ENCODE assay signal across 12 mouse cellular contexts in genomic region chr16:18160514-18160913, GRCm38 (mm10). TPM values are rescaled to one million over a fixed set of nuclear protein-coding genes. Genes with fewer than 3 reads are reported as not detected.
DNase-seq lines count a peak whose midpoint lies in the region; ATAC-seq lines count a peak whose summit lies in the region.
"Had no signal": no experiment of that assay in that cellular context is flagged by ENCODE, and none has a peak within 500 bp of the region (broad histone marks: within the 10 kb centered on the region; RNA-seq: fewer than 3 reads in every experiment).

No protein-coding gene starts in this region.

- H3K4me3 ChIP-seq in hindbrain, embryonic 11.5 days (ENCODE audit: low read depth, low read length) = no peak overlapping the region
- no peak overlapping the region for H3K4me3 ChIP-seq in hindbrain, embryonic 10.5 days
- no peak overlapping the region for H3K4me3 ChIP-seq in intestine, embryonic 16.5 days (ENCODE audit: low read length)
- no peak overlapping the region for H3K4me3 ChIP-seq in intestine, embryonic 15.5 days (replicated peaks)
- H3K4me3 ChIP-seq: lung, embryonic 15.5 days had no signal

- no peak for DNase-seq in hindbrain, embryonic 11.5 days (ENCODE audit: low spot score)
- DNase-seq in hindbrain, embryonic 10.5 days (ENCODE audit: low spot score) = no peak
- DNase-seq in 3T3-L1 (ENCODE audit: low read depth, low spot score) = peak; percentile 83
- peak; percentile 85 for DNase-seq in fibroblast of lung, adult 2 months (ENCODE audit: low read depth)
- peak; percentile 73 for DNase-seq in layer of hippocampus, adult 9-11 months

- H3K4me1 ChIP-seq in hindbrain, embryonic 11.5 days (replicated peaks; ENCODE audit: control insufficient read depth, insufficient read depth, low read length) = no peaks in the 10 kb centered on the region
- H3K4me1 ChIP-seq in hindbrain, embryonic 10.5 days (replicated peaks) = peaks cover 60% of the 10 kb centered on the region
- H3K4me1 ChIP-seq in intestine, embryonic 16.5 days (ENCODE audit: control insufficient read depth, insufficient read depth, low read length) = peaks cover 32% of the 10 kb centered on the region
- H3K4me1 ChIP-seq in intestine, embryonic 15.5 days (replicated peaks) = peaks cover 28% of the 10 kb centered on the region

- 54% methylated on average over 7 of the region's 7 CpGs for WGBS in hindbrain, embryonic 11.5 days
- 66% methylated on average over 7 of the region's 7 CpGs for WGBS in hindbrain, embryonic 10.5 days
- WGBS in intestine, embryonic 16.5 days = 69% methylated on average over 7 of the region's 7 CpGs
- 72% methylated on average over 7 of the region's 7 CpGs for WGBS in intestine, embryonic 15.5 days

- 0 out of 2 replicates have a peak, but pooled peaks have one; percentile 16 for ATAC-seq in hindbrain, embryonic 11.5 days (ENCODE audit: low FRiP score)
- ATAC-seq in intestine, embryonic 16.5 days = no peak
- ATAC-seq in megakaryocyte progenitor cell, adult 5-6 weeks (replicated peaks; ENCODE audit: poor library complexity) = no peak
- ATAC-seq in intestine, embryonic 15.5 days = no peak

- H3K9ac ChIP-seq in hindbrain, embryonic 11.5 days (ENCODE audit: low read depth, low read length) = no peak overlapping the region
- no peak overlapping the region for H3K9ac ChIP-seq in intestine, embryonic 16.5 days (ENCODE audit: low read depth, low read length)
- no peak overlapping the region for H3K9ac ChIP-seq in intestine, embryonic 15.5 days
- H3K9ac ChIP-seq: lung, embryonic 15.5 days had no signal

- no peak overlapping the region for H3K27ac ChIP-seq in hindbrain, embryonic 11.5 days (ENCODE audit: low read depth, low read length)
- no peak overlapping the region; the same call in 1 of the 2 replicates for H3K27ac ChIP-seq in hindbrain, embryonic 10.5 days
- no peak overlapping the region for H3K27ac ChIP-seq in intestine, embryonic 16.5 days (ENCODE audit: low read length)
- H3K27ac ChIP-seq in intestine, embryonic 15.5 days = no peak overlapping the region
- H3K27ac ChIP-seq: lung, embryonic 15.5 days had no signal

- no peaks in the 10 kb centered on the region for H3K27me3 ChIP-seq in hindbrain, embryonic 11.5 days (ENCODE audit: control insufficient read depth, insufficient read depth, low read length)
- H3K27me3 ChIP-seq in hindbrain, embryonic 10.5 days (ENCODE audit: insufficient read depth, poor library complexity, severe bottlenecking) = no peaks in the 10 kb centered on the region
- no peaks in the 10 kb centered on the region for H3K27me3 ChIP-seq in intestine, embryonic 16.5 days (replicated peaks; ENCODE audit: control insufficient read depth, insufficient read depth, low read length)
- no peaks in the 10 kb centered on the region for H3K27me3 ChIP-seq in intestine, embryonic 15.5 days (replicated peaks)
- H3K27me3 ChIP-seq: lung, embryonic 15.5 days had no signal

- no peaks in the 10 kb centered on the region for H3K36me3 ChIP-seq in hindbrain, embryonic 11.5 days (ENCODE audit: control insufficient read depth, insufficient read depth, low read length)
- H3K36me3 ChIP-seq in hindbrain, embryonic 10.5 days = no peaks in the 10 kb centered on the region
- H3K36me3 ChIP-seq in intestine, embryonic 16.5 days (ENCODE audit: control insufficient read depth, insufficient read depth, low read length) = no peaks in the 10 kb centered on the region
- H3K36me3 ChIP-seq in intestine, embryonic 15.5 days = no peaks in the 10 kb centered on the region
- H3K36me3 ChIP-seq: lung, embryonic 15.5 days had no signal

- H3K4me2 ChIP-seq in hindbrain, embryonic 11.5 days (replicated peaks; ENCODE audit: low read depth, low read length) = no peak overlapping the region
- no peak overlapping the region for H3K4me2 ChIP-seq in intestine, embryonic 16.5 days (ENCODE audit: low read depth, low read length)
- no peak overlapping the region for H3K4me2 ChIP-seq in intestine, embryonic 15.5 days (replicated peaks)
- H3K4me2 ChIP-seq: lung, embryonic 15.5 days had no signal

- H3K9me3 ChIP-seq in hindbrain, embryonic 11.5 days (ENCODE audit: control insufficient read depth, low read length) = no peaks in the 10 kb centered on the region
- no peaks in the 10 kb centered on the region for H3K9me3 ChIP-seq in hindbrain, embryonic 10.5 days
- no peaks in the 10 kb centered on the region for H3K9me3 ChIP-seq in intestine, embryonic 16.5 days (ENCODE audit: control insufficient read depth, low read length)
- H3K9me3 ChIP-seq in intestine, embryonic 15.5 days = no peaks in the 10 kb centered on the region
- H3K9me3 ChIP-seq: lung, embryonic 15.5 days had no signal

RNA-seq across cellular contexts. Expression of gene Rtn4r, which starts 33.1 kb away (rescaled TPM):
- polyA plus RNA-seq in hindbrain, embryonic 11.5 days (2014; fragmentation: Nextera tagmentation; extraction: Ambion mirVana) = 3.3 and 3.4 TPM in 2 replicates
- polyA plus RNA-seq in hindbrain, embryonic 10.5 days (2016; fragmentation: Nextera tagmentation; extraction: Ambion mirVana) = 2.1 and 2.8 TPM in 2 replicates
- polyA plus RNA-seq in intestine, embryonic 16.5 days (2015; fragmentation: Nextera tagmentation; extraction: Ambion mirVana) = 0.73 and 2.4 TPM in 2 replicates
- 6.0 and 8.3 TPM in 2 replicates for total RNA-seq in megakaryocyte progenitor cell, adult 5-6 weeks (2015)
- total RNA-seq in megakaryocyte progenitor cell, adult 5-6 weeks (2017) = 2.2 and 2.3 TPM in 2 replicates
- 4.1 and 4.7 TPM in 2 replicates for polyA plus RNA-seq in intestine, embryonic 15.5 days (2015; fragmentation: Nextera tagmentation; extraction: Ambion mirVana)

RNA-seq across cellular contexts. Expression of gene Ccdc188, which starts 57.2 kb away (rescaled TPM):
- polyA plus RNA-seq in hindbrain, embryonic 11.5 days (2014; fragmentation: Nextera tagmentation; extraction: Ambion mirVana) = not detected in 2 replicates
- polyA plus RNA-seq in hindbrain, embryonic 10.5 days (2016; fragmentation: Nextera tagmentation; extraction: Ambion mirVana) = 0.12 TPM in 1 of 2 replicates, not detected in the other
- polyA plus RNA-seq in intestine, embryonic 16.5 days (2015; fragmentation: Nextera tagmentation; extraction: Ambion mirVana) = not detected in 2 replicates
- not detected in 2 replicates for total RNA-seq in megakaryocyte progenitor cell, adult 5-6 weeks (2015)
- total RNA-seq in megakaryocyte progenitor cell, adult 5-6 weeks (2017) = not detected in 2 replicates
- not detected in 2 replicates for polyA plus RNA-seq in intestine, embryonic 15.5 days (2015; fragmentation: Nextera tagmentation; extraction: Ambion mirVana)
- total RNA-seq: heart, postnatal 25 days; layer of hippocampus, postnatal 36 days had no signal
- polyA plus RNA-seq: lung, embryonic 15.5 days; stomach, embryonic 14.5 days had no signal

Comparison
In these comparisons a context has a peak if more than half of its experiments do, and no peak if none do; other contexts are left out.
1. DNase-seq: peak in 3T3-L1 (single experiment), fibroblast of lung, adult 2 months (single experiment) and layer of hippocampus, adult 9-11 months (single experiment); none in hindbrain, embryonic 11.5 days (single experiment) and hindbrain, embryonic 10.5 days (single experiment).